Mouse (Mus musculus) monocyte, adult 2 months (primary cell): ENCODE results near the gene Cdh22.
A peak's percentile ranks its signal among the peaks of the same experiment; 100 is the strongest.

Experiments used
- DNase-seq, 2 experiments: peaks; one replicate each; pipeline ENCODE4 v3.0.0; 2022; ENCODE audit warnings: low spot score in 2 of 2, low read depth in 1 of 2

The Cdh22 gene

DNA sequence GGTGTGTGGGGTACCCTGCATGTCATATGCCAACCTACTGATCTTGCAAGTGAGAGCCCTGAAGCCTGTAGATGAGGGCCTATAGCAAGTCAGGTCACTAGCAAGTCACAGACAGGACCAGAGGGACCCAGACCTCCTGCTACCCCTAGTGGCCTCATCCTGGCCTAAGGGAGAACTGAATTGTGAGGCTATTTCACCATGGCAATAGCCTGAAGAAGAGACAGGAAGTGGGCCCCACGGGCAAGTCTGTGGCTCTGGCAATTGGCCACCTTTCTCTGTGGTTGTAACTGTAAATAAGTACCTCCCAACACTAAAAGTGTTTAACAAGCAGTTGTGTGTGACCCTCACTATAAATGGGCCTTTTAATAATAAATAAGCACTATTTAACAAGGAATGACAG, 16.2 kb upstream of the Cdh22 start:
- DNase-seq, result no peak

- no peak for DNase-seq
Measured at GRCm38 (mm10) chr2:165248967-165249366, 14.3 kb upstream of the Cdh22 start.

GRCm38 (mm10) chr2:165246349-165246748, 11.7 kb upstream of the Cdh22 start:
- DNase-seq, result no peak

- no peak for DNase-seq
Measured at GRCm38 (mm10) chr2:165243122-165243720, 8.6 kb upstream of the Cdh22 start.

- DNase-seq, result no peak
Measured at GRCm38 (mm10) chr2:165242575-165242974, 7.9 kb upstream of the Cdh22 start.

DNA sequence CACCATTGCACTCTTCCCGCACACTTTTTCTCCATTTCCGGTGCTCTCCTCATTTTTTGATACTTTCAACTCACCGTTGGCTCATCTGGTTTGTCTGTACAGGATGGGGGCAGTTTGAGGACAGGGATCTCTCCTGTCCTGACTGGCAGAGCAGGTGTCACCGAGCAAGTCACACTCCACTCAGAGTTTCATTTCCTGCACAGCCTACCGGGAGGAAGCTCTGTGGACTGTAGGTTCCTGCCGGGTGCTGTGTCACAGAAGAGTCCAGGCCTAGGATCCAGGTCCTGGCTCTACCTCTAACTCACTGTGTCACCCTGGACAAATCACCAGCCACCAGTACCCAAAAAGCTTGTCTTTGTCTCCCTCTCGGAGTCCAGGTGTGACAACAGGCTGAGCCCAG, 7.1 kb upstream of the Cdh22 start:
- no peak for DNase-seq

- no peak for DNase-seq
Measured at GRCm38 (mm10) chr2:165240371-165240770, 5.7 kb upstream of the Cdh22 start.

DNA sequence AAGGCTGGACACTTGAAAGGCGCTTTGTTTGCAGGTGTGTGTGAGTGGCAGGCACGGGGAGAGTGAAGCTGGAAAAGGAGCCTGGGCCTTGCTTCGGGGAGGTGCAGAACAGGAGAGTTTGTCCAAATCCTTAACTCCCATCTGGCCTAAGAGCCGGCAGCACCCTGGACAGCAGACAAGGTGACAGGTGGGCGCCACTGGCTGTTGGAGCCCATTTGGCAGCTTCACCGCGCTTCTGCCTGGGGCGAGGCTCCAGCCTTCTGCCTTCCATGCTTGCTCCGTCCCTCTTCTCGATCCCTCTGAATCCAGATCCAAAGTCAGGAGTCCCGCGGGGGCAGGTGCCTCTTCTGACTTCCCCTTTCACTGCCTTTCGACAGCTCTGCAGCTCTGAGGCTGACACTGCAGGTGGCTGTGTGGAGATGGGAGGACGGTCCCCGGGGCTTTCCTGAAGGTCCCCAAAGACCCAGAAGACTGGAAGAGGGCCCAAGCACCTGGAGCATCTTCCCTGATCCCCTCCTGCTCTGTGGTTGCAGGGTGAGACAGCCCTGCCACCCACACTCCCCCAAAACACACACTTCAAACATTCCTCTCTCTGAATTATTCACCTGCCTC, 5.0 kb upstream of the Cdh22 start:
- no peak for DNase-seq

- DNase-seq, result no peak
Measured at GRCm38 (mm10) chr2:165238416-165239145, 3.9 kb upstream of the Cdh22 start.

- DNase-seq, result peak in 1 of 2 experiments; percentile 8
Measured at GRCm38 (mm10) chr2:165234291-165234612, 401 bp downstream of the Cdh22 start.

GRCm38 (mm10) chr2:165233491-165234290, 962 bp downstream of the Cdh22 start:
- DNase-seq, result peak in 1 of 2 experiments; percentile 31

DNA sequence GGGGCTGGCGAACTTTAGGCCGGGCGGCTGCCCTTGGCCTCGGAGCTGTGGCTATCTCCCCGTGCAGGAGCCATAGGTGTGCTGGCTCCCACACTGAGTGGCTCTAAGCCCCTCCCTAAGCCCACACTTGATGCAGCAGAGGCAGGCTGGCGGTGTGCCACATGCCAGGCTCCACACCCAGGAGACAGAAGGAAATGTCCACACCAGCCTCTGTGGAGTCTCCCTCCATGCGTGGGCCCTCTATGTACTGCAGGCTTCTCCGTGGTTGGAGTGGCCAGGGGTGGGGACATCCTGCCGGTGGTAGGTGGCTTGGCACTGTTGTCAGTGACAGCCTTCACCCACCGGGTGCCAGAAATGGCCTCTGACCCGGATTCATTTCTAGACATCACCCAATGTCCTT, 5.6 kb downstream of the Cdh22 start:
- no peak for DNase-seq

DNA sequence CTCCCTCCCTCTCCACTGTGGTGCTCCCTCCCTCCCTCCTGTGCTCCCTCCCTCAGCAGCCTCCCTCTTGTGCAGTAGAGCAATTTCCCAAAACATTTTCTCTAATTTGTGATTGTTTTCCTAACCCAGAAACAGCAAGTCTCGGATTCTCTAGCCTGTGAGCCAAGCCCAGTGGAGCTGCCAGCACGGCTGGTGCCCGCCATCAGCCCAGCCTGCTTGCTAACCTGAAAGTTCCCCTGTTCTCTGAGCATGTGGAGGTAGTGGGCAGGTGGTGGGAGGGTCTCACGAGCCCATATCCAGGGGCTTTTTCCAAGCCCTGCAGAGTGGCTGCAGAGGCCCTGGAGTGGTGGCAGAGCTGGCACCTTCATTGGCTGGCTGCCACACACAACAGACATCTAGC, 10.8 kb downstream of the Cdh22 start:
- no peak for DNase-seq

DNA sequence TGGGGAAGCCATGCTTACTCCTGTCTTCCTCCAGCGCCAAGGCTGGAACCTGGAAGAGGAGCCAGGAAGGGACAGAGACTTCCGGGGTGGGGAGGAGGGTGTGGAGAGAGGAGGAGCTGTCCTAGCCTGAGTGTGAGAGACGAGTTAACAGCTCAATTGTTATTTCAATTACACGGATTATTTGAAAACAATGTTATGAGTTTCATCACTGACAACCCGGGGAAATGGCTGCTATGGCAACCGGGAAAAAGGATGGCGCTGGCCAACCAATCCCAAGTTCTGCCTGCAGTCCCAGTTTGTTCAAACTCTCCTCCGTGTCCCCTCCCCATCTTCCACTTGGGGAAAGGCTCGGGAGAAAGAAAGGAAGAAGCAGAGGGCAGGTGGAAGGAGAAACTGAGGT, 12.7 kb downstream of the Cdh22 start:
- no peak for DNase-seq

GRCm38 (mm10) chr2:165220347-165220945, 14.2 kb downstream of the Cdh22 start:
- no peak for DNase-seq

- no peak for DNase-seq
Measured at GRCm38 (mm10) chr2:165218954-165219353, 15.7 kb downstream of the Cdh22 start.

DNA sequence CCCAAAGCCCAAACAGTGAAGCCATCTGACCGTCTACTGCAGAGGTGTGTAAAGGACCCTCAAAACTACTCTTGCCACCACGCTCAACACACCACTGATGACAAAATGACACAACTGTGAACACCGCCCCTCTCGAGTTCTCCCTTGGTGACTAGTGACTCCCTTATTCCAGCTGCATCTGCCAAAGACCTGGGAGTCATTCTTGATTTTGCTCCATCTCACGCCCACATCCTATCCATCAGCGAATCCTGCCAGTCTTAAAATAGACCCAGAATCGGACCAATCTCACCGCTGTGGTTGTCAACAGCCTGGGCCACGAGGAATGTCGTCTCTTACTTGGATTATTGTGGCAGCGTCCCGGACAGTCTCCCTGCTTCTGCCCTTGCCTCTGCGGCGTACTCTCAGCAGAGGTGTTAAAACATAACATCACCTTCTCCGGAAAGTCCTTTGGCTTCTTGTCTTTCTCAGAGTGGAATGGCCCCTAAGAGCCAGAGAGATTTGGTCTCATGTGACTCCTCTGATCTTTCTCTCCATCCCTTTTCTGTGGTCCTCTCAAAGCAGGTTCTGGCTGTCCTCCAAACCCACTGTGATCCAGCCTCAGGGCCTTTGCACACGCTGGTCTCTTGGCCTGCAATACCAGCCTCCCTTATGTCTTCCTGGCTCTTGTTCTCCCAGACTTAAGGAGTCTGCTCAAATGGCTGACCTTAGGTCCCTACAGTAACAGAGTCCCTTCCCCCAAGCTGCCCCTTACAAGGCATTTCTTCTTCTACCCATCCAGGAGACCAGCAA, 17.1 kb downstream of the Cdh22 start:
- no peak for DNase-seq

DNA sequence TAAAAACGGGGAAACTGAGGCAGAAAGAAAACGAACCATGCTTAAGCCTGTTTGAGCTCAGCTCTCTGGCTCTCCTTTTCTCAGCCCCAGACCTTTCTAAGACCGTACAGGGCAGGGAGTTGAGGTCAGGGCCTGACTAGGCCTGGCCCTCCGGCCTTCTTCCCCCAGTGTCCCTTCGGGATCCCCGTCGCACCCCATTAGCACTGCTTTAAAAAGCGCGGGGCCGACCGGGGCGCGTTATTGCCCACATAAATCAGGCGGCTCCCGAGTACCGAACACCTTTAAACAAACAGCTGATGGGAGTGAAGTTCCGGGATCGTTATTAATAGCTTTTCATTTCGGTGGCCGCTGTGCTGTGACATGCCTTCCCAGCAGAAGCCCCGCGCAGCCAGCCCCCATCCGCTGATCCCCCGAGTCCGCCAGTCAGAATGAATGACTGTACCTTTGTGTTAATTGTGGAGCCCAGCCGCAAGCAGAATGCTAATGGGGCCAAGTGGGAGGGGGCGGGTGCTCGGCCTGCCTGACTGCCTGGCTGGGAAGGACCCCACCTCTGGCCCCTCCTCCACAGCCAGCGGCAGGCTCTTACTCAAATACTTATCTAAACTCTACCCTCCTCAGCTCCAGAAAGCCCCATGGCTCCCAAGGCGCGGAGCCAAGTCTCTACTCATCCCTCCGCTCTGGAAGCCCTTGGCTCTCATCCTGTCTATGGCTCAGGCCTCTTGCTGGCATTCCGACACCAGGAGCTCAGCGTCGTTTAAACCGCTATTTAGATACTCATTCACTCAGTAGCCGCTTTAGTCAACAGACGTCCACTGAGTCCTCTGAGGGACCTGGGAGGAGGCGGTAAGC, 19.3 kb downstream of the Cdh22 start:
- no peak for DNase-seq

DNA sequence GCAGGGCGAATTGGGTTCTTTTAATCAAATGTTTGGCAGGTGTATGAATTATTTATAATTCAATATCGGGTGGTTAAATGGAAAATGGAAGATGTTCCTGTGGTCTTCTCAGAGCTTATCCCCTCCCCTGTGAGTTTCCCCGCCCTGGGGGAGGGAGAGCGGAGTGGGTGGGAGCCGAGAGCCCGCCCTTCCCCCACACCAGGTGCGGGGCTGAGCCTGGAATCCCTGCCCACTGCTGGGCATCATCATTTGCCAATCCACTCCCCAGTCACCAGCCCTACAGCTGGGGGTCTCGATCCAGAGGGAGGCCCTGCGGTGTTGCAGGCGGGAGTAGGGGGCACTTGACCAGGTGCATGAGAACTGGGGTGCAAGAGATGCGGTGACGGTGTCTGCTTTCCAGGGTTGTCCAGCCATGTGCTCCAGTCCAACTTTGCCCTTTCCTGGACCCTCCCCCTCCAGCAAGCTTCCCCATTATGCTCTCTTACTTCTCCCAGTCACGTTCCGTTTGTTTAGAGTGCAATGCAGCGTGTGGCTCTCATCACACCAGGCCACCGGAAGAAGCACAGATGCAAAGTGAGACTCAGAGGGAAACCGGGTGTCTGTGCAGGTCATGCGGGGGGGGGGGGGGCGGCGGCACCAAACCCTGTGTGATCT, 23.1 kb downstream of the Cdh22 start:
- DNase-seq, result no peak
